Mouse (Mus musculus) forebrain, embryonic 14.5 days (tissue): ENCODE data around the gene Clip2. TPM values are rescaled to one million over a fixed set of nuclear protein-coding genes. Genes with fewer than 3 reads are reported as not detected.
A peak's percentile ranks its signal among the peaks of the same experiment; 100 is the strongest.
"Not testable (repeated sequence)": the region's sequence is repeated elsewhere in the genome, so short reads cannot be mapped to it uniquely, and the experiment has no call there.

ENCODE experiments used
- ATAC-seq: fragments of 200-750 bp; cut with Nextera tagmentation; 2 replicates; pipeline ENCODE4 v1.8.0; 2017; ENCODE audit warnings: mild to moderate bottlenecking, moderate library complexity
- DNase-seq: peaks from one replicate; pipeline ENCODE4 v3.0.0-alpha.2; 2015; ENCODE audit warnings: low spot score
- H3K27ac ChIP-seq: fragments of 300-500 bp; sonication (generic); 2 replicates; pipeline ENCODE4 v1.5.1; 2014; ENCODE audit warnings: low read depth, mild to moderate bottlenecking, control low read depth, low read length, moderate library complexity
- H3K27me3 ChIP-seq: fragments of 300-500 bp; sonication (generic); replicated peaks from 2 replicates; pipeline ENCODE4 v1.6.1; 2014; ENCODE audit warnings: low read length, control low read depth, mixed read lengths; ENCODE audit not compliant: control insufficient read depth, insufficient read depth
- H3K36me3 ChIP-seq: fragments of 300-500 bp; sonication (generic); 2 replicates; pipeline ENCODE4 v1.6.1; 2014; ENCODE audit warnings: low read length, control low read depth; ENCODE audit not compliant: control insufficient read depth, insufficient read depth
- H3K4me1 ChIP-seq: fragments of 300-500 bp; sonication (generic); 2 replicates; pipeline ENCODE4 v1.6.1; 2014; ENCODE audit warnings: antibody characterized with exemption, low read length, control low read depth; ENCODE audit not compliant: control insufficient read depth, insufficient read depth
- H3K4me2 ChIP-seq: fragments of 300-500 bp; sonication (generic); 2 replicates; pipeline ENCODE4 v1.6.1; 2014; ENCODE audit warnings: mild to moderate bottlenecking, control low read depth, low read length
- H3K4me3 ChIP-seq: fragments of 300-500 bp; sonication (generic); 2 replicates; pipeline ENCODE4 v1.5.1; 2014; ENCODE audit warnings: low read depth, low read length, control low read depth
- H3K9ac ChIP-seq: fragments of 300-500 bp; sonication (generic); 2 replicates; pipeline ENCODE4 v1.6.1; 2014; ENCODE audit warnings: mild to moderate bottlenecking, low read length, control low read depth, moderate library complexity
- H3K9me3 ChIP-seq: fragments of 300-500 bp; sonication (generic); replicated peaks from 2 replicates; pipeline ENCODE4 v1.6.1; 2016; ENCODE audit warnings: low read length, control low read depth, mixed read lengths; ENCODE audit not compliant: control insufficient read depth
- WGBS: fragments of 180-500 bp; shearing (Covaris S2); extraction: QIAGEN DNeasy Blood & Tissue Kit; methylation state at CpG from one replicate; pipeline ENCODE4 v1.1.7; 2014; 5-methylcytosine and 5-hydroxymethylcytosine counted together
- polyA plus RNA-seq: library from polyadenylated mRNA; unstranded; fragments of >200 nt; fragmentation: Nextera tagmentation; extraction: Ambion mirVana; gene quantifications from 2 replicates; pipeline ENCODE4 v1.2.1, GENCODE M21; 2014

Clip2 gene
- polyA plus RNA-seq, 1 experiment from 2014 or later: 11.1 TPM

- ATAC-seq (no peak), DNase-seq (no peak)
- Histone ChIP-seq H3K27me3 (no peaks in the 10 kb centered on the region), H3K36me3 (peaks cover 17% of the 10 kb centered on the region), H3K4me3 (no peak overlapping the region), H3K4me2 (no peak overlapping the region), H3K27ac (no peak overlapping the region), H3K9ac (no peak overlapping the region), H3K9me3 (no peaks in the 10 kb centered on the region), H3K4me1 (no peaks in the 10 kb centered on the region)
- WGBS: 84% methylated on average over 7 of the region's 7 CpGs
These were observed 67.0 kb downstream of the Clip2 start for GRCm38 (mm10) chr5:134485183-134485730.

GRCm38 (mm10) chr5:134483291-134483690 is 68.9 kb downstream of the Clip2 start:
- Histone ChIP-seq H3K9ac (no peak overlapping the region), H3K36me3 (no peaks in the 10 kb centered on the region), H3K4me2 (no peak overlapping the region), H3K4me1 (no peaks in the 10 kb centered on the region), H3K27me3 (no peaks in the 10 kb centered on the region), H3K27ac (no peak overlapping the region), H3K9me3 (no peaks in the 10 kb centered on the region), H3K4me3 (no peak overlapping the region)
- DNase-seq (no peak), ATAC-seq (no peak)
- WGBS: 100% methylated on average over 1 of the region's 1 CpGs

DNA sequence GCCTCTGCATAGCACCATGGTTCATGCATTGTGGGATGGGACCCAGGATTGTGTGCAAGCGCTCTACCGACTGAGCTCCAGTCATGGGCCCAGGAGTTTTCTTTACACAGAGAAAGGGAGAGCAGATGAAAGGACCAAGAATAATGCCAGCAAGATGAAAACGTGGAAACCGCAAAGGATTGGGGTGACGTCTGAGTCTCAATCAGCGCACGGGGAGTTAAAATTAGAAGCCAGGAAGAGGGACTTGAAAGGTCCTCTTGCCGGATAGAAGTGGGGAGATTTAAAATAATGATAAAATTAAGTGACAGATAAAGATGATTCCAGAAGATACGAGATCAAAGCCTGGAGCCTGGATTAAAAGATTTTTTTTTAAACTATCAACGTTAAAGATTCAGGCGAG is 69.9 kb downstream of the Clip2 start:
- ATAC-seq (no peak), DNase-seq (no peak)
- Histone ChIP-seq H3K4me2 (no peak overlapping the region), H3K9ac (no peak overlapping the region), H3K9me3 (no peaks in the 10 kb centered on the region), H3K4me1 (no peaks in the 10 kb centered on the region), H3K27me3 (no peaks in the 10 kb centered on the region), H3K27ac (no peak overlapping the region), H3K4me3 (no peak overlapping the region), H3K36me3 (no peaks in the 10 kb centered on the region)
- WGBS: 50% methylated on average over 11 of the region's 11 CpGs

- H3K9me3 ChIP-seq, H3K27me3 ChIP-seq, H3K27ac ChIP-seq, H3K4me1 ChIP-seq, H3K4me2 ChIP-seq, ATAC-seq, H3K36me3 ChIP-seq, DNase-seq, H3K9ac ChIP-seq, H3K4me3 ChIP-seq: not testable (repeated sequence)
These were observed 73.3 kb downstream of the Clip2 start for GRCm38 (mm10) chr5:134478886-134479285.

DNA sequence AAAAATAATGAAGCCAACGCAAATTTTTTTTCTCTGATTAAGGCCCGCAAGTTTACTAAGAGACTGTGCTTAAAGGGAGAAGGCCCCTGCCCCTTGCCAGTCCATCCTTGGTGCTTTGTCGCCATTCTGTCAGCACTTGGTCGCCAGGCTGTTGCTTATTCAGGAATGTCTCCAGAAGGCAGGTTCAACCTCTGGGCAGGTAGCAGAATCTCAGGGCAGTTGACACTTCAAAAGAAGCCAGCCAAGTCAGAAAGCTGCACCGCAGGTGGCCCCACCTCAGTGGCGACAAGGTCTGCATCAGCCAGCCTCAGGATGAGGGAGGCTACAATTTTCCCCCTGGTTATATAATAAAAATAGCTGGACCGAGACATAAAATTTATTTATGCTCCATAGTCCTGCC is 76.5 kb downstream of the Clip2 start:
- DNase-seq, H3K27me3 ChIP-seq, H3K9ac ChIP-seq, H3K36me3 ChIP-seq, ATAC-seq, H3K4me2 ChIP-seq, H3K9me3 ChIP-seq, H3K27ac ChIP-seq, H3K4me3 ChIP-seq, H3K4me1 ChIP-seq: not testable (repeated sequence)
- WGBS: 93% methylated on average over 7 of the region's 7 CpGs

DNA sequence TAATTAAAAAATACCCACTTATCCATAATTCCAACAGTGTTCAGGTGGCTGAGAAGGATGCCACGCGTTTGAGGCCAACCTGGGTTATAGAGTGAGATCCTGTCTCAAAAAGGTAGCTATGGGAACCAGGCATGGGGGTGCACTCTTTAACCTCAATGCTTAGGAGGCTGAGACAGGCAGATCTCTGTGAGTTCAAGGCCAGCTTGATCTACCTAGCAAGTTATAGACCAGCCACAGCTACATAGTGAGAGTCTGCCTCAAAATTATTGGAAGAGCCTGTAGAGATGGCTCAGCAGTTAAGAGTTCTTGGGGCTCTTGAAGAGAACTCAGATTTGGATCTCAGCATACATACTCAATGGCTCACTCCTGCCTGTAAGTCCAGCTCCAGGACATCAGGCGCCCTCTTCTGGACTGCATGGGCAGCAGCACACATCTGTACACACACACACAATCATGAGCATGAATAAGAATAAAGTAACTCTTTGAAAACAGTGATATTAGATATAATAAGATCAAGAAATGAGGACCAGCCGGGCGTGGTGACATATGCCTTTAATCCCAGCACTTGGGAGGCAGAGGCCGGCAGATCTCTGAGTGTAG is 77.1 kb downstream of the Clip2 start:
- no peak for ATAC-seq

GRCm38 (mm10) chr5:134473902-134474301 is 78.3 kb downstream of the Clip2 start:
- DNase-seq (peak; percentile 47), ATAC-seq (no peak)
- Histone ChIP-seq H3K36me3 (no peaks in the 10 kb centered on the region), H3K4me3 (no peak overlapping the region), H3K27me3 (no peaks in the 10 kb centered on the region), H3K4me1 (no peaks in the 10 kb centered on the region), H3K9me3 (no peaks in the 10 kb centered on the region), H3K27ac (no peak overlapping the region), H3K4me2 (no peak overlapping the region), H3K9ac (no peak overlapping the region)
- WGBS: 90% methylated on average over 2 of the region's 2 CpGs

More for the DNA sequence above, 77.1 kb downstream of the Clip2 start:
- no peaks in the 10 kb centered on the region for H3K36me3 ChIP-seq
- no peak overlapping the region for H3K4me2 ChIP-seq
- H3K27me3 ChIP-seq: no peaks in the 10 kb centered on the region
- no peaks in the 10 kb centered on the region for H3K9me3 ChIP-seq
- H3K4me1 ChIP-seq: no peaks in the 10 kb centered on the region
- 97% methylated on average over 6 of the region's 6 CpGs for WGBS
- no peak overlapping the region for H3K9ac ChIP-seq
- H3K27ac ChIP-seq: no peak overlapping the region
- DNase-seq: no peak
- no peak overlapping the region for H3K4me3 ChIP-seq

DNA sequence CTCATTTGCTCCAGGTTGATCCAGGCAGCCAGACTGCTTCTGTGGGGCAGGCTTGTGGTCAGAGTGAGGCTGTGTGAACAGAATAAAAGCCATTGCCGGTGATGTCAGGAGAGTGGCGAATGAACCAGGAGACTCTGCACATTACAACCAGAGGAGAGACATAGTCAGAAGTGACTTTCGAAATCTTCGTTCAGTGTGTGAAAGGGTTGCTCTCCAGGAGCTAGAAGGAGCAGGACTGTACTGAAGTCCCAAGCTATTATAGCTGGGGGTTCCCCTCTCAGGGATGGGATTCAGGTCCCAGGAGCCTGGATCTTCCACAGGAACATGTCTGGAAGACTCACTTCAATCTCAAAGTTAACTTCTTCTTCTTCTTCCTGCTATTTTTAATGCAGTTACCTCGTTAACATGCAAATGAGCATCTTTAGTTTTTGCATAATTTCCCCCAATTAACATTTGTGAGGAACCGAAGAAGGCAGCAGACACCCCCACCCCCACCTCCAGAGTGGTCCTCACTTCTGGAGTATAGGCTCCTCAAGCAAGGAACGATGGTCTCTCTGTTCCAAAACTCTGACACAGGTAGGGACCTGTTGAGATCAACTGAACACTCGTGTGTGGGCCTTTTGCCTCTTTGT is 81.6 kb downstream of the Clip2 start:
- DNase-seq (no peak), ATAC-seq (no peak)
- H3K4me1 ChIP-seq: no peaks in the 10 kb centered on the region; the same call in 1 of the 2 replicates
- H3K27me3 ChIP-seq: no peaks in the 10 kb centered on the region
- H3K4me3 ChIP-seq: no peak overlapping the region
- H3K36me3 ChIP-seq: no peaks in the 10 kb centered on the region
- H3K27ac ChIP-seq: no peak overlapping the region
- H3K9ac ChIP-seq: no peak overlapping the region
- H3K4me2 ChIP-seq: no peak overlapping the region
- no peaks in the 10 kb centered on the region for H3K9me3 ChIP-seq
- WGBS: 61% methylated on average over 8 of the region's 8 CpGs

DNA sequence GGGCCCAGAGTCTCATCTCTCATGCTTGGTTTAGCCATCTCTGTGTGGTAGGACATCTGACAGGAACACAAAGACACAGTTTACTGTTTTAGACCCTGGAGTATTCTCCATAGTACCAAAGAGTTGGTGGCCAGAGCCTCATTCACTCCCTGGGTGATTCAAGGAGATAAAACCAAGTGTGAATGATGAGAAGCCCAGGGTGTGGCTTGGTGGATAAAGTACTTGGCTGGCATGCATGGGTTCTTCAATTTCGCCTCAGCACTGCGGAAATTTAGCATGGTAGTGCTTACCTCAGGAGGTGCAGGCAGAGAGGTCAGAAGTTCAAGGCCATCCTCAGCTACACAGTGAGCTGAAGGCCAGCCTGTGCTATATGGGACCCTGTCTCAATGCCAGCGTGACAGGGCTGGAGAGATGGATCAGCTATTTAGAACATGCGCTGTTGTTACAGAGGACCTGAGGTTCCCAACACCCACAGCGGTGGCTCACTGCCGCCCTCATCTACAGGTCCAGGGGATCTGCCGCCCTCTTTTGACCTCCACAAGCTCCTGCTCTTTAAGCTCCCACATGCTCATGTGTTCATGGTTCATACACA is 82.6 kb downstream of the Clip2 start:
- Histone ChIP-seq H3K9me3 (no peaks in the 10 kb centered on the region), H3K36me3 (no peaks in the 10 kb centered on the region), H3K4me3 (no peak overlapping the region), H3K4me1 (no peaks in the 10 kb centered on the region; the same call in 1 of the 2 replicates), H3K4me2 (no peak overlapping the region), H3K27me3 (no peaks in the 10 kb centered on the region), H3K9ac (no peak overlapping the region), H3K27ac (no peak overlapping the region)
- no peak for DNase-seq
- 89% methylated on average over 7 of the region's 7 CpGs for WGBS
- no peak for ATAC-seq
